Mouse (Mus musculus) hindbrain, embryonic 12.5 days (tissue): Measurements from ENCODE around the gene Ebf3. TPM values are rescaled to one million over a fixed set of nuclear protein-coding genes. Genes with fewer than 3 reads are reported as not detected.

Experiments
- ATAC-seq: fragments of 200-750 bp; cut with Nextera tagmentation; 2 replicates; pipeline ENCODE4 v1.8.0; 2017; ENCODE audit warnings: moderate TSS enrichment; ENCODE audit not compliant: low FRiP score
- H3K27ac ChIP-seq: fragments of 300-500 bp; sonication (generic); 2 replicates; pipeline ENCODE4 v1.5.1; 2016; ENCODE audit warnings: mild to moderate bottlenecking
- H3K27me3 ChIP-seq: fragments of 300-500 bp; sonication (generic); 2 replicates; pipeline ENCODE4 v1.6.1; 2016; ENCODE audit warnings: mild to moderate bottlenecking
- H3K36me3 ChIP-seq: fragments of 300-500 bp; sonication (generic); 2 replicates; pipeline ENCODE4 v1.6.1; 2016; ENCODE audit warnings: mild to moderate bottlenecking
- H3K4me1 ChIP-seq: fragments of 300-500 bp; sonication (generic); 2 replicates; pipeline ENCODE4 v1.6.1; 2016
- H3K4me2 ChIP-seq: fragments of 300-500 bp; sonication (generic); replicated peaks from 2 replicates; pipeline ENCODE4 v1.6.1; 2016; ENCODE audit warnings: mild to moderate bottlenecking
- H3K4me3 ChIP-seq: fragments of 300-500 bp; sonication (generic); 2 replicates; pipeline ENCODE4 v1.5.1; 2016; ENCODE audit warnings: mild to moderate bottlenecking
- H3K9ac ChIP-seq: fragments of 300-500 bp; sonication (generic); 2 replicates; pipeline ENCODE4 v1.6.1; 2016; ENCODE audit warnings: mild to moderate bottlenecking, moderate library complexity
- H3K9me3 ChIP-seq: fragments of 300-500 bp; sonication (generic); replicated peaks from 2 replicates; pipeline ENCODE4 v1.6.1; 2016; ENCODE audit warnings: mild to moderate bottlenecking
- WGBS: fragments of 180-500 bp; shearing (Covaris S2); methylation state at CpG from one replicate; pipeline ENCODE4 v1.1.7; 2016; 5-methylcytosine and 5-hydroxymethylcytosine counted together
- polyA plus RNA-seq: library from polyadenylated mRNA; unstranded; fragments of >200 nt; fragmentation: Nextera tagmentation; extraction: Ambion mirVana; gene quantifications from 2 replicates; pipeline ENCODE4 v1.2.1, GENCODE M21; 2016

Ebf3 gene
- polyA plus RNA-seq, 1 experiment from 2014 or later, result 23.0 TPM

GRCm38 (mm10) chr7:137213444-137213843 lies 100.8 kb downstream of the Ebf3 start:
- no peaks in the 10 kb centered on the region for H3K9me3 ChIP-seq
- H3K27me3 ChIP-seq, result no peaks in the 10 kb centered on the region
- H3K9ac ChIP-seq, result no peak overlapping the region
- peaks cover 8% of the 10 kb centered on the region; the same call in 1 of the 2 replicates for H3K36me3 ChIP-seq
- 92% methylated on average over 1 of the region's 1 CpGs for WGBS
- H3K4me3 ChIP-seq, result no peak overlapping the region
- H3K27ac ChIP-seq, result 0 out of 2 replicates have a peak overlapping the region, but pooled peaks have one; percentile 30
- H3K4me2 ChIP-seq, result no peak overlapping the region
- ATAC-seq, result no peak
- peaks cover 28% of the 10 kb centered on the region for H3K4me1 ChIP-seq

DNA sequence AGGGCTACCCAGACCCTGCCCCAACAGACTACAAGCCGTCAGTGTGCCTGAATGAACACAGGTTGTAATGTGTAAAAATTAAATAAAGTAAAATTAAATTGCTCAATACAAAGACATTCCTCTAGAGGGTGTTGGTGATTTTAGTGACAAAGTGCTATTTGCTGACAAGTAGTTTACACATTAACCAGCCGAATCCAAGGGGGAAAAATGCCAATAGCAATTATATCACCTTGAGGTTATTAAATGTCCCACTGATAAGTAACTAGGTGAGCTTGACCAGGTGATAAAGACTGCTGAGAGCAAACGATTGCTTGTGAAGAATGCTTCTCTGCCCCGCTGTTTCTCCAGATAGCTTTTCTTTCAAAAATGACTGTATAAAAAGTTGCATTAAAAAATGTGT lies 102.9 kb downstream of the Ebf3 start:
- 72% methylated on average over 4 of the region's 4 CpGs for WGBS
- H3K4me1 ChIP-seq, result peaks cover 47% of the 10 kb centered on the region

GRCm38 (mm10) chr7:137209688-137210345 lies 104.4 kb downstream of the Ebf3 start:
- Histone ChIP-seq H3K36me3 (no peaks in the 10 kb centered on the region), H3K9ac (no peak overlapping the region), H3K27me3 (no peaks in the 10 kb centered on the region), H3K4me2 (no peak overlapping the region), H3K4me3 (no peak overlapping the region), H3K27ac (peak overlapping the region; percentile 78), H3K9me3 (no peaks in the 10 kb centered on the region), H3K4me1 (peaks cover 56% of the 10 kb centered on the region)
- ATAC-seq, result peak; percentile 26; the same call in 1 of the 2 replicates
- whole genome bisulfite sequencing, result 56% methylated on average over 15 of the region's 15 CpGs

More for the DNA sequence above, 102.9 kb downstream of the Ebf3 start:
- Histone ChIP-seq H3K36me3 (0 out of 2 replicates have a peak, but pooled peaks cover under 1% of the 10 kb centered on the region), H3K9ac (no peak overlapping the region), H3K27ac (peak overlapping the region; percentile 78; the same call in 1 of the 2 replicates), H3K4me3 (no peak overlapping the region), H3K27me3 (no peaks in the 10 kb centered on the region), H3K4me2 (no peak overlapping the region), H3K9me3 (no peaks in the 10 kb centered on the region)
- ATAC-seq, result no peak

DNA sequence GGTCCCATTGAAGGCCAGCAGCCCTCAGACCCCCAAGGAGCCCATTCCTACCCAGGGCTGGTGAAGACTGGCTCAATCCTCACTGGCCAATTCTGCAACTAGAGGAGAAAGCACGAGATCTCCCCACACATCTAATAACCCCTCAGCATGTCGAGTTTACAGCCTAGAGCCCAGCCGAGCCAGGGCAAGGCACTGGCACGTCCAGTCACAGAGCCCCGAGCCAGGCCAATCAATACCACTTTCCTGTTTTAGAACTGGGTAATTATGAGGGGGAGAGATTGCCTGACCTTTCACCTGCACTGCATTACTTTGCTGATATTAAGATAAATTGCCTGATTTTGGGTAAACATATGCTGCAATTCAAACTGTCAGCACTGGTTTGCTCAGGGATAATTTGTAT lies 105.7 kb downstream of the Ebf3 start:
- Histone ChIP-seq H3K36me3 (no peaks in the 10 kb centered on the region), H3K4me2 (no peak overlapping the region), H3K9ac (no peak overlapping the region), H3K27ac (peak overlapping the region; percentile 70), H3K9me3 (no peaks in the 10 kb centered on the region), H3K4me1 (peaks cover 64% of the 10 kb centered on the region), H3K27me3 (no peaks in the 10 kb centered on the region), H3K4me3 (no peak overlapping the region)
- 58% methylated on average over 5 of the region's 5 CpGs for WGBS
- ATAC-seq, result no peak

DNA sequence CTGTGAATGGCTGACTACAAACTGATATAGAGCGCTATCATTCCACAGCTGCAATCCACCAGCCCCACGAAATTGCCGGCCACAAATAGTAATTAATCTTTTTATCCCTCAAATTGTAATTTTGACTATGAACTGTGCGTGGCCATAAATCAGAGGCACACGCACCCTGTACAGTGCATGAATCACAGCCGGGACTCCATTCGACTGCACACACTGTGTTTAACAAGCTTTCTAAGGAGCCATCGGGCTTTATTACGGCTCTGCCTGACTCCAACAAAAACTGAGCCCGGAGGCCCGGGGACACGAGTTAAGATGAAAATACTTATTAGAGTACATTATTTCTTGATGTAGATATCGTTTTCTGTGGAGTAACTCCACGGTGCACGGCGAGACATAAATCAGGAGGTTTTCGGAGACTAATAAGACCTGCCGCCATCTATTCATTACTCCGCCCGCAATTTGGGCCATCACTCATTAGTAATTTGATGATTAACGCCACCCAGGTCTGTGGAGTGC lies 107.4 kb downstream of the Ebf3 start:
- no peaks in the 10 kb centered on the region for H3K9me3 ChIP-seq
- H3K9ac ChIP-seq, result no peak overlapping the region
- no peak overlapping the region for H3K4me2 ChIP-seq
- WGBS, result 67% methylated on average over 21 of the region's 21 CpGs
- no peaks in the 10 kb centered on the region for H3K36me3 ChIP-seq
- no peak overlapping the region for H3K4me3 ChIP-seq
- no peak for ATAC-seq
- H3K27me3 ChIP-seq, result no peaks in the 10 kb centered on the region
- peak overlapping the region; percentile 70 for H3K27ac ChIP-seq
- peaks cover 65% of the 10 kb centered on the region for H3K4me1 ChIP-seq

DNA sequence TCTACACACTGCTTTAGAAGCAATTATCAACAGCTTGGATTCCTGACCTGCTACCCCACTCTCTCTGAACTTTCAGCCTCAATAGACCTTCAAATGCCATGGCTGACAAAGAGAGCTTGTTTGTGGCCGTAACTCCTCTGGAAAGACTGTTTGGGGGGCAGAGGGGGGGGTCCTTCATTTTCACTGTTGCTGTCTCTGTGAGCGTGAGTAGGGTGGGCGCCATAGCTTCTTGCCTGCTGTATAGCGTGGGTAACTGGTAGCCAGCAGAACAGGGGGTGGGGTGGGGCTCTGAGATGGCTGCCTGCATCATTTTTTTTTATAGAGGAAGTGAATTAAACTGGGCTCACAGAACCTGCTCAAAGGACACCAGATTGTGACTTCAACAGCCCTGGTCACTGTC lies 114.7 kb downstream of the Ebf3 start:
- ATAC-seq, result no peak
- Histone ChIP-seq H3K27me3 (no peaks in the 10 kb centered on the region), H3K27ac (no peak overlapping the region), H3K9me3 (no peaks in the 10 kb centered on the region), H3K4me2 (no peak overlapping the region), H3K4me3 (no peak overlapping the region), H3K36me3 (peaks cover 54% of the 10 kb centered on the region), H3K9ac (no peak overlapping the region), H3K4me1 (peaks cover 13% of the 10 kb centered on the region)
- WGBS, result 80% methylated on average over 4 of the region's 4 CpGs

DNA sequence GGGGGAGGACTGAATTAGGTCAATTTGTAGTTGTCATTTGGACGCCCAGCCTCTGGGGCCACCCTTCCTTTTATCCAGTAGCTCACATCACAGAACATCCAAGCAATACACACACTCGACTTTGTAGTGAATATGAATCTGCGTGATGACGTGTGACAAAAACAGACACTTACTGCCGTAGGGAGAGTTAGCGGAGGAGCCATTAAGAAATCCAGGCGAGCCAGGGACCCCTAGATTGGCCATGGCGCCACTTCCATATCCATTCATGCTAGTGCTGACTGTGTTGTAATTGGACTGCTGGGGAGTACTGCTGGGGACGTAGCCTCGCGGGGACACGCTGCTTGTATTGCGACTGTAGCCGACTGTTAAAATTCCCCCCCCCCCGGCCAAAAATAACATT lies 115.3 kb downstream of the Ebf3 start:
- peaks cover 57% of the 10 kb centered on the region for H3K36me3 ChIP-seq
- peaks cover 8% of the 10 kb centered on the region for H3K4me1 ChIP-seq
- ATAC-seq, result no peak

GRCm38 (mm10) chr7:137197118-137198030 lies 116.9 kb downstream of the Ebf3 start:
- H3K4me1 ChIP-seq, result peaks cover 10% of the 10 kb centered on the region
- H3K4me3 ChIP-seq, result no peak overlapping the region
- H3K27me3 ChIP-seq, result no peaks in the 10 kb centered on the region
- ATAC-seq, result 0 out of 2 replicates have a peak, but pooled peaks have one; percentile 27
- no peak overlapping the region for H3K4me2 ChIP-seq
- H3K9me3 ChIP-seq, result no peaks in the 10 kb centered on the region
- WGBS, result 87% methylated on average over 23 of the region's 23 CpGs
- H3K27ac ChIP-seq, result no peak overlapping the region
- no peak overlapping the region for H3K9ac ChIP-seq
- H3K36me3 ChIP-seq, result peaks cover 57% of the 10 kb centered on the region

More for the DNA sequence above, 115.3 kb downstream of the Ebf3 start:
- Histone ChIP-seq H3K9ac (no peak overlapping the region), H3K4me2 (no peak overlapping the region), H3K27me3 (no peaks in the 10 kb centered on the region), H3K4me3 (no peak overlapping the region), H3K27ac (no peak overlapping the region), H3K9me3 (no peaks in the 10 kb centered on the region)
- WGBS, result 92% methylated on average over 15 of the region's 15 CpGs

DNA sequence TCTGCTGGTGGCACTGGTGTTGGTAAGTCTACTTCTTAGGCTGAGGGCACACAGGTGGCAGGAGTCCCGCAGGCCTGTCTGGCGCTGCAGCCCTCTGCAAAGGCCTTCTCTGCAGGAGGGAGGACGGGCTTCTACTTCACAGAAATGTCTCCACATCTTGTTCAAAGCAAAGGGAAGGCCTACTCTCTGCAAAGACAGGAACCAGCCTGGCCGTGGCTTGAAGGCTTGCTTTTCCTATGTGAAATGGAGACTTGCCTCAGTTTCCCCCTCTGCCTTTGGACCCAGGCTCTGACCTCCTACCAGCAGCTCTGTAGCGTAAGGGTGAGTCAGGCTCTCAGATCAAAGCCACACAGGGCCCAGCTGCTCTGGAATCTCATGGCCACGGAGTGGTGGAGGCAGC lies 117.7 kb downstream of the Ebf3 start:
- Histone ChIP-seq H3K36me3 (peaks cover 57% of the 10 kb centered on the region), H3K4me2 (no peak overlapping the region), H3K27ac (no peak overlapping the region), H3K9me3 (no peaks in the 10 kb centered on the region), H3K27me3 (no peaks in the 10 kb centered on the region), H3K4me1 (peaks cover 9% of the 10 kb centered on the region), H3K4me3 (no peak overlapping the region), H3K9ac (no peak overlapping the region)
- 82% methylated on average over 6 of the region's 6 CpGs for WGBS
- ATAC-seq, result no peak

DNA sequence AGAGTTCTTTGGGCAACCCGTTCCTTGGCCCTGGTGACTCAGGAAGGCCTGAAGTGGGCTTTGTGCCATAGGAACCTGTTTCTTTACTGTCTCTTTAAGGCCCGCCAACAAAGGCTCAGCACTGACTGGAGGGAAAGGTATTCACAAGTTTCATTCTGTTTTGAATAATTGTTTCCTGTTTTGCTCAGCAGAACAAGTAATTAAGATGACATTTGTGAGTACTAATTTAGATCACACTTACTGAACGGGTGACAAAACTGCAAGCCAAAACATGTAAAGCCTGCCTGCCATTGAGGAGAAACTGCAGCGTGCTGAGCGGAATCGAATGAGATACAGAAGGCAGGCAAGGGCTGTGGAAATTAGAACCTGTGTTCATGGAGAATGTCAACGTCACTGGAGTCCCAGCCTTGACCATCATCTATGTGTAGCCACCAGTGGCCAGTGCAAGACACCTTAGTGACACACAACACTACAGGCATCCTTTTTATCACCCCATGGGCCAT lies 121.4 kb downstream of the Ebf3 start:
- 84% methylated on average over 7 of the region's 7 CpGs for WGBS
- H3K9me3 ChIP-seq, result no peaks in the 10 kb centered on the region
- H3K4me2 ChIP-seq, result no peak overlapping the region
- no peak overlapping the region for H3K4me3 ChIP-seq
- H3K27ac ChIP-seq, result 0 out of 2 replicates have a peak overlapping the region, but pooled peaks have one; percentile 9
- no peak for ATAC-seq
- peaks cover 23% of the 10 kb centered on the region for H3K36me3 ChIP-seq
- H3K9ac ChIP-seq, result no peak overlapping the region
- peaks cover 9% of the 10 kb centered on the region for H3K4me1 ChIP-seq
- H3K27me3 ChIP-seq, result no peaks in the 10 kb centered on the region

GRCm38 (mm10) chr7:137191889-137192288 lies 122.4 kb downstream of the Ebf3 start:
- Histone ChIP-seq H3K9me3 (no peaks in the 10 kb centered on the region), H3K27ac (peak overlapping the region; percentile 45), H3K4me1 (peaks cover 9% of the 10 kb centered on the region), H3K4me2 (no peak overlapping the region), H3K27me3 (no peaks in the 10 kb centered on the region), H3K4me3 (no peak overlapping the region), H3K36me3 (peaks cover 15% of the 10 kb centered on the region), H3K9ac (no peak overlapping the region)
- ATAC-seq, result 0 out of 2 replicates have a peak, but pooled peaks have one; percentile 40
- WGBS, result 49% methylated on average over 12 of the region's 12 CpGs

DNA sequence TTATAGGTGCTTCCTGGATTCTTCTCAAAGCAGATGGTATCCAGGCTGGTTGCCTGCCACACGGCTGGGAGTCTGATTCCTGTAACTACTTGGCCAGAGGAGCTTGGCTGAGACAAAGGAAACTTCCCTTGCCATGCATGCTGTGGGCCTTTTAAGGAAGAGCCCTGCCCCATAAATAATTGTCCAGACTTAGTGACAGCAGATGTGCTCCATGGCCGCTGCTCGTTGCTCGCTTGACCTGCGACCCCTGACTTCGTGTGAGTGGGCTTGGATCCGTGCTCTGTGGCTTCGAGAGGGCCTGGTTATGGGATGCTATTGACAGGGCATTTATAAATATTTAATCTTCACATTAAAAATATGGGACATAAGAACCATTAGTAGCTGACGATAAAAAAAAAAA lies 142.0 kb downstream of the Ebf3 start:
- no peak for ATAC-seq
- Histone ChIP-seq H3K9ac (no peak overlapping the region), H3K4me3 (no peak overlapping the region), H3K4me1 (peaks cover 4% of the 10 kb centered on the region), H3K27ac (no peak overlapping the region), H3K4me2 (no peak overlapping the region), H3K27me3 (no peaks in the 10 kb centered on the region; the same call in 1 of the 2 replicates), H3K36me3 (no peaks in the 10 kb centered on the region), H3K9me3 (peaks cover 2% of the 10 kb centered on the region; the same call in 1 of the 2 replicates)
- WGBS, result 33% methylated on average over 9 of the region's 9 CpGs
